Mouse (Mus musculus) erythroblast, embryonic 14.5 days (primary cell): ENCODE results near the gene Kif18a. TPM values are rescaled to one million over a fixed set of nuclear protein-coding genes. Genes with fewer than 3 reads are reported as not detected.

Experiments
- H3K27me3 ChIP-seq: 2 replicates; pipeline ENCODE4 v1.6.1; 2012; ENCODE audit warnings: inconsistent platforms; ENCODE audit not compliant: control insufficient read depth
- H3K36me3 ChIP-seq: 2 replicates; pipeline ENCODE4 v1.6.1; 2012; ENCODE audit warnings: mild to moderate bottlenecking, inconsistent platforms; ENCODE audit not compliant: control insufficient read depth
- H3K4me1 ChIP-seq: 2 replicates; pipeline ENCODE4 v1.6.1; 2012; ENCODE audit warnings: inconsistent platforms; ENCODE audit not compliant: control insufficient read depth
- H3K4me3 ChIP-seq: replicated peaks from 2 replicates; pipeline ENCODE3; 2012; ENCODE audit warnings: moderate library complexity, mild to moderate bottlenecking, inconsistent platforms
- H3K9me3 ChIP-seq: 2 replicates; pipeline ENCODE4 v1.6.1; 2012; ENCODE audit warnings: low read length, inconsistent platforms, mixed read lengths; ENCODE audit not compliant: control insufficient read depth
- GATA1 ChIP-seq: IDR thresholded peaks from 2 replicates; pipeline ENCODE4 v1.6.1; 2012; ENCODE audit warnings: low read length, inconsistent platforms, mixed read lengths
- TAL1 ChIP-seq: IDR thresholded peaks from 3 replicates; pipeline ENCODE4 v1.6.1; 2012; ENCODE audit warnings: low read length, inconsistent platforms, mixed read lengths
- polyA plus RNA-seq: library from polyadenylated mRNA; stranded (reverse); fragments of >175 nt; gene quantifications from 2 replicates; pipeline ENCODE4 v1.2.3, GENCODE M21; 2012

Kif18a gene
- polyA plus RNA-seq, 1 experiment = 0.39 TPM

DNA sequence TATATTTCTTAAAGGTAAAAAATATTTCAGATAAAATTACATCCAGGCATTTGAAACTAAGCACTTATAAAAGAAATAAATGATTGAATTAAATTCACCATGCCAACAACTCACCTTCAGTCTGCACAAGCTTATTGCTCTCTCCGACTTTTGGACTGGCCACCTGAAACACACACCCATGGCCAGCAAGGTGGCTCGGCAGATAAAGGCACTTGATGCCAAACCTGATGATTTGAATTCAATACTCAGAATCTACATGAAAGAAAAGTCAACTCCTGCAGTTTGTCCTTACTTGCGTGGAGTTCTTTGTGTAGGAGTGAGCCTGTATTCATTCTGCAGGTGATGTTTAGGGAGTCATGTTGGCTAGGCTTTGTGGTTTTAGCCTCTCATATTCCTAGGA is 3.6 kb downstream of the Kif18a start:
- Histone ChIP-seq H3K4me3 (peak overlapping the region; percentile 98), H3K27me3 (no peaks in the 10 kb centered on the region), H3K4me1 (peaks cover 71% of the 10 kb centered on the region), H3K36me3 (peaks cover 58% of the 10 kb centered on the region), H3K9me3 (no peaks in the 10 kb centered on the region)
- peak; percentile 69 for TF ChIP-seq GATA1
- peak; percentile 89 for TF ChIP-seq TAL1

DNA sequence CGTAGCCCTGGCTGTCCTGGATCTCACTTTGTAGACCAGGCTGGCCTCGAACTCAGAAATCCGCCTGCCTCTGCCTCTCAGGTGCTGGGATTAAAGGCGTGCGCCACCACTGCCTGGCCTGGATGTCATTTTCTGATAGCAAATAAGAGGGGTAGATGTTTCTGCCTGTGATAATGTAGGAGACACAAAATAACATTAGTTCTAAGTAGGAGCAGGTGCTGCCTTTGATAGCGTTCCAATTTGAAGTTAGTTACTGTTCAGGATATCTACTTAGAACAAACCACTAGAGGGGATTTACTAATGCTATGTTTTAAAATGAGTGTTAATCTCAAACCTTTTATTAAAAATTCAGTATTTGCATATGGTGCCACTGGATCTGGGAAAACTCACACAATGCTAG is 8.8 kb downstream of the Kif18a start:
- TF ChIP-seq GATA1 (no peak), TAL1 (no peak)
- peaks cover 96% of the 10 kb centered on the region for H3K36me3 ChIP-seq

DNA sequence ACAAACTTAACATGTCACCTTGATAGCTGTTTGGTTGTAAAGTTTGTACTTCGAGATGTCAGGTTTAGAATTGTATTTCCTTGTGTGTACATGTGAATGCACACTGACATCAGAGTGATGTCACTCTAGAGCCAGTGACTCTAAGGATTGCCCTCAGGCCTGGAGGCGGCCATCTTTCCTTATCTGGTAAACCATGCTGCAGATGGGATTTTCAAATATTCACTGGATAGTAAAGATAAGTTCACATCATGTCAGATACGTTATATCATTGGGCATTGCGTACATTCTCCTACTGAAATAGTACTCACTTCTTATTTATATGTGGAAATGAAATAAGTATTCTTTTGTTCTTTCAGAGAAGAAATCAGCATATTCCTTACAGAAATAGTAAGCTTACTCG is 15.7 kb downstream of the Kif18a start:
- H3K9me3 ChIP-seq = no peaks in the 10 kb centered on the region
- H3K36me3 ChIP-seq = peaks cover 95% of the 10 kb centered on the region
- no peak overlapping the region for H3K4me3 ChIP-seq
- H3K27me3 ChIP-seq = no peaks in the 10 kb centered on the region
- TF ChIP-seq GATA1 (peak; percentile 35; the same call in 1 of the 2 replicates), TAL1 (peak; percentile 50; the same call in 1 of the 3 replicates)
- H3K4me1 ChIP-seq = peaks cover 16% of the 10 kb centered on the region

More for the DNA sequence above, 8.8 kb downstream of the Kif18a start:
- Histone ChIP-seq H3K4me3 (no peak overlapping the region), H3K4me1 (peaks cover 38% of the 10 kb centered on the region), H3K9me3 (no peaks in the 10 kb centered on the region), H3K27me3 (no peaks in the 10 kb centered on the region)

DNA sequence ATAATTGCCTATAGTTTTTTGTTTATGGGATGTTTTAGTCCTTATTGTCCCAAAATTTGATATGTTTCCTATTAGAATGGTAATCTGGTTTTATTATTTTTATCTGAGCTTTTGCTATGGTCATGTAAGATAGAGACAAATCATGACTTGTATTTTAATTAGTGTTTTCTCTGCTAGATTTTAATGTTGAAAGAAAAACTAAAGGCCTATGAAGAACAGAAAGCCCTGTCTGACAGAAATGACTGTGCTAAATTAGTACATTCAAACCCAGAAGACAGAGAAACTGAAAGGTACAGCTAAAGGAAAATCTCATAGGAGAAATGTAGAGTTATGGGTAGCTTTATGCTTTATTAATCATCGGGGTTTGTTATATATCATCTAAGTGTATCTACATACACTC is 17.6 kb downstream of the Kif18a start:
- no peaks in the 10 kb centered on the region for H3K27me3 ChIP-seq
- H3K9me3 ChIP-seq = no peaks in the 10 kb centered on the region
- H3K36me3 ChIP-seq = peaks cover 94% of the 10 kb centered on the region
- H3K4me1 ChIP-seq = peaks cover 16% of the 10 kb centered on the region
- TF ChIP-seq GATA1 (no peak), TAL1 (no peak)
- H3K4me3 ChIP-seq = no peak overlapping the region

DNA sequence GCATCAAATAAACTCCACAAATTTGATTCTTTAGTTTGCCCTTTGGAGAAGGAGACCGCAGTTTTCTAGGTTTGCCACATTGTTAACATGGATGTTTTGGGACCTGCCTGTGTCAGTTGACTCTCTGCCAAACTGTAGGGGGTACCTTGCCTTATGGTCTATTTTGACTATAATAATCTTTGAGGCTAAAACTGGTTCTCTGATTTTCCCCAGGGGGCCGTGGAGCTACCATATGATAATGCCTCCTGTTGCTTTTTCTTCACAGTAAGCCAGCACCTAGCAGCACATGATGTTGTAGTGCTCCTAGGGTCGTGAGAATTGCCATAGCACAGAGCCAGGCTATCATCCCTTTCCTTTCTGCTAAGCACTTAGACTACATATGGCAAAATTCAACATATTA is 21.7 kb downstream of the Kif18a start:
- no peaks in the 10 kb centered on the region for H3K27me3 ChIP-seq
- H3K9me3 ChIP-seq = no peaks in the 10 kb centered on the region
- H3K4me1 ChIP-seq = no peaks in the 10 kb centered on the region
- TF ChIP-seq GATA1 (no peak), TAL1 (no peak)
- H3K4me3 ChIP-seq = no peak overlapping the region
- peaks cover 95% of the 10 kb centered on the region for H3K36me3 ChIP-seq

DNA sequence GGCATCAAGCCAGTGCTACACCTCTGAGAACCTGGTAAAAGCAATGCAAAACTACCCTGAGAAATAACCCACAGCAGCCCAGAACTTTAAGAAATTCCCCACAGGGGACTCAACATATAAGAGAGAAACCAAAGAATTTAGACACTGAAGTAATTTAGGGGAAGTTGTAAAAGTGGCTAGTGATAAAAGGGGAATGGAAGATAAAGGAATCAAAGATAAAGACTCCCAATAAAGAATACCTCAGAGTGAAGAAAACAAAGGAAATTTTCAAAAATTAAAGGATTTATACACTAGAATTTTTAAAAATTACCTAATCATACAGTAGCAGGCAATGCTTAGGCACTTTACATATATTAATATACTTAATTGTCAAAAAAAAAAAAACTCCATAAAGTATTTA is 23.1 kb downstream of the Kif18a start:
- H3K9me3 ChIP-seq = no peaks in the 10 kb centered on the region
- H3K27me3 ChIP-seq = no peaks in the 10 kb centered on the region
- TF ChIP-seq TAL1 = no peak
- TF ChIP-seq GATA1 = no peak
- H3K36me3 ChIP-seq = peaks cover 96% of the 10 kb centered on the region
- no peak overlapping the region for H3K4me3 ChIP-seq
- no peaks in the 10 kb centered on the region for H3K4me1 ChIP-seq

DNA sequence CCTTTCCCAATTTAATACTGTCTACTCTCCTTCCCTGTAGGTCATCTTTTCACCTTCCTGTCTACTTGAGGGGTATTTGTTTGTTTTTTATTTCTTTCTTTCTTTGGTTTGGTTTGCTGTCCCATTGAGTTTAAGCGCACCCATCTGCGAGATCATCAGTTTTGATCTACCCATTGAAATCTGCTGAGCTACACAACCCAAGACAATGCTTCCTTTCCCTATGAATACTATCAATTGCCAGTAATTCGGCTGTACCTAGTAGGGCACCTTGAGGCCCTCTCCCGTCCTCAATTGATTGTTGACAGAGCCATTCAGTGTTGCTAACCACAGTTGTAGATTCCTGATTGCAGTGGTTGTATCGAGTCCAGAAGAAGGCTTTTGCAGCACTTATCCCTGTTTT is 30.8 kb downstream of the Kif18a start:
- TF ChIP-seq TAL1 (no peak), GATA1 (no peak)

DNA sequence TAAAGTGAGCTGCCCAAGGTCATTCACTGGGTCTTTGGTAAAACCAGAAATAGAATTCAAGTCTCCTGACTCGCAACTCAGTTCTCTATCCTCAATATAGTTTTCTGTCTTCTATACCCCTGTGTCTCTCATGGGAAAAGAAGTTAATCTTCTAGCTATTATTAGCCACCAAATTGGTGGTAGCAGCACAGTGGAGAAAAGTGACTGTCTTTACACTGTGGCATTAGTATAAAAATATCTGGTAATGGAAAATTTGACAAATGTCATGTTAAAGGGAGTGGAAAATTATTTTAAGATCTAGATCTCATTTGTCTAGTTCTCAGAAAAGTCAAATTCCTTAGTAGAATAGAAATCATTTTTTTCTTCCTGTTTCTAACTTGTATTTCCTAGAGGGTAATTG is 51.3 kb downstream of the Kif18a start:
- Histone ChIP-seq H3K36me3 (peaks cover 75% of the 10 kb centered on the region), H3K4me3 (no peak overlapping the region), H3K27me3 (no peaks in the 10 kb centered on the region), H3K4me1 (no peaks in the 10 kb centered on the region), H3K9me3 (no peaks in the 10 kb centered on the region)
- TF ChIP-seq GATA1 (no peak), TAL1 (no peak)

More for the DNA sequence above, 30.8 kb downstream of the Kif18a start:
- no peak overlapping the region for H3K4me3 ChIP-seq
- no peaks in the 10 kb centered on the region for H3K9me3 ChIP-seq
- no peaks in the 10 kb centered on the region for H3K27me3 ChIP-seq
- H3K4me1 ChIP-seq = peaks cover 22% of the 10 kb centered on the region
- H3K36me3 ChIP-seq = peaks cover 99% of the 10 kb centered on the region

DNA sequence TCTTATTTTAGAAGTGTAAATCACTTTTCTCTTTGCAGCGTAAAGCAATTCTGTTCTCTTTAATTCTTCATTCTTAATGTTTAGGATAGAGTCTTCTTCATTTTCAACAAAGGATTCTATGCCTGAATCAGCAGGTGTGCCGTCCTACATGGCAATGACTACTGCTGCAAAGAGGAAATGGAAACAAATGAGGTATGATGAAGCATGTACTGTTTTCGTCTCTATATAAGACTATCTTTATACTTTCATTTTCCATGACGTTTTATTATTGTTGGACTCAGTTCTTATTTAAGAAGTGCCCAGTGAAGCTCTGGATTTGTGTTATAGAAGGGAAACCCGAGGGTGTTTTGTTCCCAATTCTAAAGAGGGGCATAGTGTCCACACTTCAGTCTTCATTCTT is 53.7 kb downstream of the Kif18a start:
- peaks cover 82% of the 10 kb centered on the region for H3K36me3 ChIP-seq
- no peaks in the 10 kb centered on the region for H3K4me1 ChIP-seq
- no peaks in the 10 kb centered on the region for H3K9me3 ChIP-seq
- no peak for TF ChIP-seq GATA1
- H3K4me3 ChIP-seq = no peak overlapping the region
- no peaks in the 10 kb centered on the region for H3K27me3 ChIP-seq

DNA sequence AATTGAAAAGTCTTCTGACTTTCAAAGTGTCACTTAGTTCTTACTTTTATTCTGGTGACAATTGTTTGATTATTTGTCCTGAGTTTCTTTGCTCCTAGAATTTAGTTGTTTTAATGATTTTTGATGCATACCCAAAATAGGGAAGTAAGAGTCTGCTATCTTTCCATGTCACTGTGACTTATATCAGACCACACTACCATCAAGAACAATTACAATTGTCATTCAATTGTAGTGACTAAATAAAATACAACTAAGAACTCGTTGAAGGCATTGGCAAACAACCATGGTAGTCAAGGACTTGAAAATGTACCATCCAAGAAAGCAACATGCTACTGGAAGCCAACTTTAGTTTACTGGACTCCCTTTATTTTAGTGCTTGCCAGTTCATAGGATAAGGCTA is 55.2 kb downstream of the Kif18a start:
- TF ChIP-seq TAL1 = no peak
- TF ChIP-seq GATA1 = no peak
- no peak overlapping the region for H3K4me3 ChIP-seq

More for the DNA sequence above, 55.2 kb downstream of the Kif18a start:
- no peaks in the 10 kb centered on the region for H3K27me3 ChIP-seq
- H3K9me3 ChIP-seq = no peaks in the 10 kb centered on the region
- no peaks in the 10 kb centered on the region for H3K4me1 ChIP-seq
- peaks cover 83% of the 10 kb centered on the region for H3K36me3 ChIP-seq
